Mouse (Mus musculus): ENCODE measurements around the gene Ttc27. TPM values are rescaled to one million over a fixed set of nuclear protein-coding genes. Genes with fewer than 3 reads are reported as not detected.

The Ttc27 gene
- polyA plus RNA-seq, 1 experiment from 2014 or later, result 11.9 TPM

GRCm38 (mm10) chr17:74810892-74811625 lies 93.5 kb downstream of the Ttc27 start:
- no peak for TF ChIP-seq EP300 (optimal IDR thresholded peaks at IDR 0.05)
- peak; percentile 90 for TF ChIP-seq CTCF (IDR thresholded peaks at IDR 0.05; ENCODE audit: low read depth)
- DNase-seq (ENCODE audit: low spot score) (peak; percentile 32), ATAC-seq (ENCODE audit: low FRiP score, low TSS enrichment) (peak; percentile 84)
- no peak overlapping the region for H3K27ac ChIP-seq (replicated peaks)
- H3K27me3 ChIP-seq (ENCODE audit: control insufficient read depth, insufficient read depth, low read length), result no peaks in the 10 kb centered on the region
- no peak overlapping the region for H3K9ac ChIP-seq (ENCODE audit: low read length)
- no peak overlapping the region for H3K4me3 ChIP-seq (ENCODE audit: low read depth, low read length)
- 36% methylated on average over 3 of the region's 3 CpGs for WGBS
- H3K4me1 ChIP-seq (replicated peaks; ENCODE audit: control insufficient read depth, insufficient read depth), result no peaks in the 10 kb centered on the region
- H3K9me3 ChIP-seq (ENCODE audit: control insufficient read depth, low read length), result no peaks in the 10 kb centered on the region
- H3K36me3 ChIP-seq (ENCODE audit: control insufficient read depth, insufficient read depth, low read length), result no peaks in the 10 kb centered on the region
- H3K4me2 ChIP-seq (replicated peaks; ENCODE audit: low read depth), result no peak overlapping the region

- no peak for ATAC-seq (ENCODE audit: low FRiP score, low TSS enrichment)
- 59% methylated on average over 2 of the region's 2 CpGs for WGBS
- TF ChIP-seq EP300 (optimal IDR thresholded peaks at IDR 0.05) (no peak), CTCF (IDR thresholded peaks at IDR 0.05; ENCODE audit: low read depth) (no peak)
Observed at GRCm38 (mm10) chr17:74819711-74820110, 102.2 kb downstream of the Ttc27 start.

DNA sequence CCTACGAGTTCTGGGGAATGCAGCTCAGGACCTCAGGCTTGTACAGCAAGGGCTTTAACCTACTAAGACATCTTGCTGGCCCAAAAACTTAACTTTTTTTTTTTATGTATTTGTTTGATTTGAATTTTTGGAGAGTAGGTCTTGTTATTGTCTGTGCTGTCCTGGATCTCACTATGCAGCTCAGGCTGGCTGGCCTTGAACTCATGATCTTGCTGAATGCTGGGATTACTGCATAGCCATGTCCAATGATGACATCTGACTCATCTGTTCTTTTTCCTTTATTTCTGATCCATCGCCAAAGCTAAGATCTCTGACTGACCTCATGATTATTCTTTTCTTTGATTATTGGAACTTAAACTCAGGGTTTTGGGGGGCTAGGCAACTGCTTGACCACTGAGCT lies 113.3 kb downstream of the Ttc27 start:
- Histone ChIP-seq H3K4me3 (ENCODE audit: low read depth, low read length) (no peak overlapping the region), H3K27ac (replicated peaks) (no peak overlapping the region), H3K4me1 (replicated peaks; ENCODE audit: control insufficient read depth, insufficient read depth) (no peaks in the 10 kb centered on the region), H3K4me2 (replicated peaks; ENCODE audit: low read depth) (no peak overlapping the region), H3K36me3 (ENCODE audit: control insufficient read depth, insufficient read depth, low read length) (no peaks in the 10 kb centered on the region), H3K27me3 (ENCODE audit: control insufficient read depth, insufficient read depth, low read length) (no peaks in the 10 kb centered on the region), H3K9me3 (ENCODE audit: control insufficient read depth, low read length) (no peaks in the 10 kb centered on the region), H3K9ac (ENCODE audit: low read length) (no peak overlapping the region)
- 90% methylated on average over 2 of the region's 2 CpGs for whole genome bisulfite sequencing
- ATAC-seq (ENCODE audit: low FRiP score, low TSS enrichment) (no peak), DNase-seq (ENCODE audit: low spot score) (no peak)
- no peak for TF ChIP-seq CTCF (IDR thresholded peaks at IDR 0.05; ENCODE audit: low read depth)
- TF ChIP-seq EP300 (optimal IDR thresholded peaks at IDR 0.05), result no peak

More at GRCm38 (mm10) chr17:74819711-74820110, 102.2 kb downstream of the Ttc27 start:
- Histone ChIP-seq H3K27ac (replicated peaks) (no peak overlapping the region), H3K36me3 (ENCODE audit: control insufficient read depth, insufficient read depth, low read length) (no peaks in the 10 kb centered on the region), H3K27me3 (ENCODE audit: control insufficient read depth, insufficient read depth, low read length) (no peaks in the 10 kb centered on the region), H3K4me3 (ENCODE audit: low read depth, low read length) (no peak overlapping the region), H3K9me3 (ENCODE audit: control insufficient read depth, low read length) (no peaks in the 10 kb centered on the region), H3K4me1 (replicated peaks; ENCODE audit: control insufficient read depth, insufficient read depth) (no peaks in the 10 kb centered on the region), H3K9ac (ENCODE audit: low read length) (no peak overlapping the region), H3K4me2 (replicated peaks; ENCODE audit: low read depth) (no peak overlapping the region)
- no peak for DNase-seq (ENCODE audit: low spot score)

- H3K36me3 ChIP-seq (ENCODE audit: control insufficient read depth, insufficient read depth, low read length), result no peaks in the 10 kb centered on the region
- H3K4me3 ChIP-seq (ENCODE audit: low read depth, low read length), result no peak overlapping the region
- H3K27ac ChIP-seq (replicated peaks), result no peak overlapping the region
- ATAC-seq (ENCODE audit: low FRiP score, low TSS enrichment) (no peak), DNase-seq (ENCODE audit: low spot score) (no peak)
- H3K9me3 ChIP-seq (ENCODE audit: control insufficient read depth, low read length), result no peaks in the 10 kb centered on the region
- no peak overlapping the region for H3K4me2 ChIP-seq (replicated peaks; ENCODE audit: low read depth)
- TF ChIP-seq CTCF (IDR thresholded peaks at IDR 0.05; ENCODE audit: low read depth), result no peak
- TF ChIP-seq EP300 (optimal IDR thresholded peaks at IDR 0.05), result no peak
- H3K4me1 ChIP-seq (replicated peaks; ENCODE audit: control insufficient read depth, insufficient read depth), result no peaks in the 10 kb centered on the region
- no peak overlapping the region for H3K9ac ChIP-seq (ENCODE audit: low read length)
- H3K27me3 ChIP-seq (ENCODE audit: control insufficient read depth, insufficient read depth, low read length), result no peaks in the 10 kb centered on the region
- 54% methylated on average over 3 of the region's 3 CpGs for WGBS
Observed at GRCm38 (mm10) chr17:74841721-74842120, 124.2 kb downstream of the Ttc27 start.

DNA sequence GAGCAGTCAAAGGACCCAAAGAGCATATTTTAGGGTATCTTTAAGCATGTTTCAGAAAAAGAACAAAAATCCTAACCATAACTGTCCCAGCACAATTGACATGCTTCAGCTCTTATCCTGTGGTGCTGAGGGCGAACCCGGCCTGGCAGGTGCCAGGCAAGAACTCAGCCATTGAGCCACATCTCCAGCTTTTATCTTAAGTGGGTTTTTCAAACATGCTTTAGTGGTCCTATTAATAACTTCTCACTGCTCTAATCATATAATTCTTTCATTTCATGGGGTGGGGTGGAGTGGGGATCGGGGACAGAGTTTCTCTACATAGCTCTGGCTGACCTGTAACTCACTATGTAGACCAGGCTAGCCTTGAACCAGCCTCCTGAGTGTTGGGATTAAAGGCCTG lies 125.1 kb downstream of the Ttc27 start:
- H3K27me3 ChIP-seq (ENCODE audit: control insufficient read depth, insufficient read depth, low read length), result no peaks in the 10 kb centered on the region

DNA sequence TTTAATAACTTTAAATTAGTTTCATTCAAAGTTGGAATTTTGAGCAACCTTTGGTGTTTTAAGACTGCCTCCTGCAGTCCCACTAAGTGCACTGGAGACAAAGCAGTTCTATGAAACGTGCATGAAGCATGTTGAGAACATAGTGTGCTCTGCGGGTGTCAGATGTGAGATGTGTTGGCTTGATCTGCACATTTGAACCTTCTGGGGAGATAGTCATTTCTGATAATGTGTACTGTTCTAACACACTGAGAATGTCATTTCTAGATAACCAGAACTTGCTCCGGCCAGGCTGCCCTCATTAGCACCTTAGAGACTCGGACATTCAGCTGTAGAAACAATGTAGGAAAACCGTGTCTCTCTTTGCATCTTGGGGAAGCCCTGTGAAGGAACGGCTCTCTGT lies 126.0 kb downstream of the Ttc27 start:
- ATAC-seq (ENCODE audit: low FRiP score, low TSS enrichment) (no peak), DNase-seq (ENCODE audit: low spot score) (no peak)
- TF ChIP-seq EP300 (optimal IDR thresholded peaks at IDR 0.05) (no peak), CTCF (IDR thresholded peaks at IDR 0.05; ENCODE audit: low read depth) (no peak)
- no peak overlapping the region for H3K9ac ChIP-seq (ENCODE audit: low read length)
- H3K27me3 ChIP-seq (ENCODE audit: control insufficient read depth, insufficient read depth, low read length), result no peaks in the 10 kb centered on the region
- no peak overlapping the region for H3K4me2 ChIP-seq (replicated peaks; ENCODE audit: low read depth)
- H3K9me3 ChIP-seq (ENCODE audit: control insufficient read depth, low read length), result no peaks in the 10 kb centered on the region
- H3K36me3 ChIP-seq (ENCODE audit: control insufficient read depth, insufficient read depth, low read length), result no peaks in the 10 kb centered on the region
- no peak overlapping the region for H3K4me3 ChIP-seq (ENCODE audit: low read depth, low read length)
- no peaks in the 10 kb centered on the region for H3K4me1 ChIP-seq (replicated peaks; ENCODE audit: control insufficient read depth, insufficient read depth)
- 90% methylated on average over 6 of the region's 6 CpGs for WGBS
- no peak overlapping the region for H3K27ac ChIP-seq (replicated peaks)

More for the DNA sequence above, 125.1 kb downstream of the Ttc27 start:
- Histone ChIP-seq H3K4me2 (replicated peaks; ENCODE audit: low read depth) (no peak overlapping the region), H3K4me3 (ENCODE audit: low read depth, low read length) (no peak overlapping the region), H3K27ac (replicated peaks) (no peak overlapping the region), H3K36me3 (ENCODE audit: control insufficient read depth, insufficient read depth, low read length) (no peaks in the 10 kb centered on the region), H3K4me1 (replicated peaks; ENCODE audit: control insufficient read depth, insufficient read depth) (no peaks in the 10 kb centered on the region), H3K9me3 (ENCODE audit: control insufficient read depth, low read length) (no peaks in the 10 kb centered on the region), H3K9ac (ENCODE audit: low read length) (no peak overlapping the region)
- WGBS, result 89% methylated on average over 3 of the region's 3 CpGs
- ATAC-seq (ENCODE audit: low FRiP score, low TSS enrichment) (no peak), DNase-seq (ENCODE audit: low spot score) (no peak)
- no peak for TF ChIP-seq EP300 (optimal IDR thresholded peaks at IDR 0.05)
- TF ChIP-seq CTCF (IDR thresholded peaks at IDR 0.05; ENCODE audit: low read depth), result no peak
